In genomic region chr2:132860435-132860834, GRCm38 (mm10) we compare ENCODE assay signal across 20 mouse cellular contexts. TPM values are rescaled to one million over a fixed set of nuclear protein-coding genes. Genes with fewer than 3 reads are reported as not detected.
"Had no signal": no experiment of that assay in that cellular context is flagged by ENCODE, and none has a peak within 500 bp of the region (broad histone marks: within the 10 kb centered on the region; RNA-seq: fewer than 3 reads in every experiment).

No protein-coding gene starts in this region.

- H3K27me3 ChIP-seq: limb, embryonic 12.5 days; limb, embryonic 15.5 days; midbrain, embryonic 12.5 days; midbrain, embryonic 15.5 days; neural tube, embryonic 13.5 days had no signal

- H3K27ac ChIP-seq: kidney, postnatal 0 days; limb, embryonic 12.5 days; limb, embryonic 15.5 days; liver, embryonic 14.5 days; macrophage; midbrain, embryonic 12.5 days; midbrain, embryonic 15.5 days; neural tube, embryonic 13.5 days; stomach, postnatal 0 days had no signal

- ATAC-seq: liver, postnatal 0 days; lung, postnatal 0 days; midbrain, embryonic 15.5 days had no signal

- H3K4me3 ChIP-seq: limb, embryonic 12.5 days; limb, embryonic 15.5 days; midbrain, embryonic 12.5 days; midbrain, embryonic 15.5 days; neural tube, embryonic 13.5 days had no signal

- H3K4me2 ChIP-seq: limb, embryonic 12.5 days; limb, embryonic 15.5 days; liver, embryonic 11.5 days; lung, embryonic 14.5 days; midbrain, embryonic 12.5 days; midbrain, embryonic 15.5 days; neural tube, embryonic 13.5 days had no signal

- H3K4me1 ChIP-seq: limb, embryonic 12.5 days; limb, embryonic 15.5 days; midbrain, embryonic 12.5 days; midbrain, embryonic 15.5 days; neural tube, embryonic 13.5 days had no signal

- DNase-seq: kidney, postnatal 25 days; left cerebral cortex, postnatal 4 days; liver, postnatal 0 days; lung, embryonic 14.5 days; retina, postnatal 1 day; right cerebral cortex, postnatal 25 days; thymus, adult 2 months; thymus, postnatal 14 days; thymus, postnatal 4 days had no signal

- H3K9me3 ChIP-seq: limb, embryonic 12.5 days; limb, embryonic 15.5 days; midbrain, embryonic 12.5 days; midbrain, embryonic 15.5 days; neural tube, embryonic 13.5 days had no signal

- H3K9ac ChIP-seq: limb, embryonic 12.5 days; limb, embryonic 15.5 days; liver, embryonic 14.5 days; liver, postnatal 0 days; lung, embryonic 14.5 days; midbrain, embryonic 12.5 days; midbrain, embryonic 15.5 days; neural tube, embryonic 13.5 days had no signal

RNA-seq across cellular contexts. Expression of gene Lrrn4, which starts 20.3 kb away (rescaled TPM):
- polyA plus RNA-seq: macrophage had no signal
